ENCODE assay signal across 20 mouse cellular contexts in the genomic region with DNA sequence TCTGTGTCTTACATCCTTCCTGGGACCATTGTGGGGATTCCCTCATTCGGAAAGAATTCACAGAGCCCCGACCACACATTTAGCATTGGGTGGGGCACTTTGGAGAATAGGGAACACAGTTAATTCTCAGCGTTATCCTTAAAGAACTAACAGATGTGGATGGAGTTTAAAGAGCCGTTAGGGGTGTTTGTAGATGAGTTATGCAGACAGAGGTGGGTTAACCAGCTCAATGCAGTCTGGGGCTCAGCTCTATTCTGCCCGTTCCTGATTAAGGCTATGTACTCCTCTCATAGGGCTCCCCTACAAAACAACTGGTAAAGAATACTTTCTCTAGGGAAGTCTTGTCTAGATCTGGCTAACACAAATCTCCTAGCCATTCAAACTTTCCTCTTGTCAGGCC.
"Had no signal": no experiment of that assay in that cellular context is flagged by ENCODE, and none has a peak within 500 bp of the region (broad histone marks: within the 10 kb centered on the region; RNA-seq: fewer than 3 reads in every experiment).

No protein-coding gene starts in this region.

- H3K4me2 ChIP-seq: liver, embryonic 12.5 days; liver, embryonic 15.5 days; lung, embryonic 15.5 days; midbrain, embryonic 15.5 days; neural tube, embryonic 12.5 days; neural tube, embryonic 15.5 days had no signal

- H3K27me3 ChIP-seq: liver, embryonic 12.5 days; liver, embryonic 15.5 days; lung, embryonic 15.5 days; megakaryocyte, embryonic 14.5 days; midbrain, embryonic 15.5 days; neural tube, embryonic 12.5 days; neural tube, embryonic 15.5 days had no signal

- H3K36me3 ChIP-seq: liver, embryonic 12.5 days; liver, embryonic 15.5 days; lung, embryonic 15.5 days; midbrain, embryonic 10.5 days; midbrain, embryonic 15.5 days; neural tube, embryonic 12.5 days; neural tube, embryonic 15.5 days had no signal

- H3K9me3 ChIP-seq: liver, embryonic 12.5 days; liver, embryonic 15.5 days; lung, embryonic 15.5 days; midbrain, embryonic 10.5 days; midbrain, embryonic 15.5 days; neural tube, embryonic 12.5 days; neural tube, embryonic 15.5 days had no signal

- H3K4me3 ChIP-seq: liver, embryonic 12.5 days; liver, embryonic 15.5 days; lung, embryonic 15.5 days; megakaryocyte, embryonic 14.5 days; midbrain, embryonic 10.5 days; midbrain, embryonic 15.5 days; neural tube, embryonic 12.5 days; neural tube, embryonic 15.5 days had no signal

- H3K27ac ChIP-seq: liver, embryonic 12.5 days; liver, embryonic 15.5 days; lung, embryonic 15.5 days; midbrain, embryonic 10.5 days; midbrain, embryonic 15.5 days; neural tube, embryonic 12.5 days; neural tube, embryonic 15.5 days had no signal

- DNase-seq: kidney, adult 18-20 months; kidney, adult 9 months; kidney, postnatal 10 days; kidney, postnatal 36 days; liver; lung, adult 18-20 months; lung, postnatal 10 days; lung, postnatal 36 days; retina, postnatal 1 day; thymus, adult 18-20 months; thymus, postnatal 36 days had no signal

- ATAC-seq: intestine, embryonic 16.5 days; liver, embryonic 12.5 days; midbrain, embryonic 15.5 days had no signal

- H3K4me1 ChIP-seq: liver, embryonic 12.5 days; liver, embryonic 15.5 days; lung, embryonic 15.5 days; midbrain, embryonic 15.5 days; neural tube, embryonic 12.5 days; neural tube, embryonic 15.5 days had no signal

- H3K9ac ChIP-seq: liver, embryonic 12.5 days; liver, embryonic 15.5 days; lung, embryonic 15.5 days; midbrain, embryonic 15.5 days; neural tube, embryonic 12.5 days; neural tube, embryonic 15.5 days had no signal
